Mouse (Mus musculus): ENCODE data around the gene Aven.

The Aven gene

DNA sequence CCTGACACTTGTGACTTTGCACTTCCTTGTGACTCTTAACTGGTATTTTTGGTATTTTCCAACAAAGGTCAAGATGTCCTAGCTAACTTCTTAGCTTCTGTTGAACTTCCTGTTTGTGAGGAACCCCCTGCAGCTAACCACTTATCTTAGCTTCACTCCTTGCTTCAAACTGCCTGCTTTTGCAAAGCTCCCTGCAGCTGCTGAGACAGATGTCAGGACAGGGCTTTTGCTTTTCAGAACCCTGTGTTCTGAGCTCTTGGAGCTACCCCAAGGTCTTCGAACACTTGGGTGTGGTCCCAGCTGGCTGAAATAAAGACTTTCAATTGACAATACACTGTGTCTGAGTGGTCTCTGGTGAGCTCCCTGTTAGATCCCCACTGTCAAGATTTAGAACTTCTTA is 184.0 kb downstream of the Aven start:
- DNase-seq, result no peak

DNA sequence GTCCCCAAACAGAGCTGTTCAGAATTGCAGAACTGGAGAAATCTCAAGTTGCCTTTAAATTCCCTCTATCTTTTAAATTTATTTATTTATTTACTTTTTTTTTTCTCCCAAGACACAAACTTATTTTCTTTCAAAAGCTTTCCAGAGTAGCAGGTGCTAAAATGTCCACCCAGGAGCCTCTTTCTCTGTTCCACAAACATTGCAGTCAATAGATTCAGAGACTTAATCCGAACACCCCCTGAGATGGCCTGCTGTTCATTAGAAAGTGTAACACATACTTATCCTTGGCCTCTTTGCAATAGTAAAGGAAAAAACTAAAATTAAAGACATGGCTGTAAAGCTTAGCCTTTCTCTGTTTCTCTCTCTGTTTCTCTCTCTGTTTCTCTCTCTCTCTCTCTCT is 184.5 kb downstream of the Aven start:
- DNase-seq, result no peak

DNA sequence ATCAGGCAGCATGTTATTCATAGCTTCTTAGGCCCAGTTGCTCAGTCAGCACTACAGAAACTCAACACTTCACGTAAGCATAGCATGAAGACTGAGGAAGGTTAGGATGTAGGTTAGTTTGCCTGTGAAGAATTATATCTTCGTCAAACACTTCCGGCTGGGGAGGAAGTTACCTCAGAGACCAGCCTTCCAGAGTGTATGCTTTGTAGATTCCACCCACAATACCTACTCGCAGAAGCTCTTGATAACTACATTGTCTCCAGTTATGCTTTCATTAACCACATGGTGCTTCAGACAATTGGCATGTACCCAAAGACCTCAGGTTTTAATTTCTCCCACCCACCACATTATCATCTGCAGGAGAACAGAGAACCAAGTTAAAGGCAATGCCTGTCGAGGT is 189.1 kb downstream of the Aven start:
- DNase-seq, result no peak

Data from kidney, adult 18-20 months (tissue).